Mouse (Mus musculus) midbrain, embryonic 14.5 days (tissue): ENCODE measurements around the gene BC051142. TPM values are rescaled to one million over a fixed set of nuclear protein-coding genes. Genes with fewer than 3 reads are reported as not detected.

Experiments
- ATAC-seq: fragments of 200-750 bp; cut with Nextera tagmentation; 2 replicates; pipeline ENCODE4 v1.8.0; 2017; ENCODE audit warnings: moderate number of reproducible peaks, moderate library complexity; ENCODE audit not compliant: low FRiP score, low TSS enrichment
- DNase-seq: peaks from one replicate; pipeline ENCODE4 v3.0.0-alpha.2; 2015
- H3K27ac ChIP-seq: fragments of 300-500 bp; sonication (generic); replicated peaks from 2 replicates; pipeline ENCODE4 v1.5.1; 2014; ENCODE audit warnings: mild to moderate bottlenecking, low read depth, low read length, moderate library complexity
- H3K27me3 ChIP-seq: fragments of 300-500 bp; sonication (generic); 2 replicates; pipeline ENCODE4 v1.6.1; 2014; ENCODE audit warnings: low read length, control low read depth, mixed read lengths; ENCODE audit not compliant: control insufficient read depth, insufficient read depth
- H3K36me3 ChIP-seq: fragments of 300-500 bp; sonication (generic); 2 replicates; pipeline ENCODE4 v1.6.1; 2014; ENCODE audit warnings: low read length, control low read depth; ENCODE audit not compliant: control insufficient read depth, insufficient read depth
- H3K4me1 ChIP-seq: fragments of 300-500 bp; sonication (generic); 2 replicates; pipeline ENCODE4 v1.6.1; 2014; ENCODE audit warnings: mild to moderate bottlenecking, antibody characterized with exemption, low read length, control low read depth; ENCODE audit not compliant: control insufficient read depth, insufficient read depth
- H3K4me2 ChIP-seq: fragments of 300-500 bp; sonication (generic); 2 replicates; pipeline ENCODE4 v1.6.1; 2014; ENCODE audit warnings: mild to moderate bottlenecking, low read length, moderate library complexity
- H3K4me3 ChIP-seq: fragments of 300-500 bp; sonication (generic); replicated peaks from 2 replicates; pipeline ENCODE4 v1.5.1; 2014; ENCODE audit warnings: low read depth, low read length
- H3K9ac ChIP-seq: fragments of 300-500 bp; sonication (generic); replicated peaks from 2 replicates; pipeline ENCODE4 v1.6.1; 2014; ENCODE audit warnings: mild to moderate bottlenecking, low read length, moderate library complexity
- H3K9me3 ChIP-seq: fragments of 300-500 bp; sonication (generic); 2 replicates; pipeline ENCODE4 v1.6.1; 2016; ENCODE audit warnings: low read length, control low read depth, mixed read lengths; ENCODE audit not compliant: control insufficient read depth
- WGBS: fragments of 180-500 bp; shearing (Covaris S2); extraction: QIAGEN DNeasy Blood & Tissue Kit; methylation state at CpG from one replicate; pipeline ENCODE4 v1.1.7; 2014; 5-methylcytosine and 5-hydroxymethylcytosine counted together
- polyA plus RNA-seq: library from polyadenylated mRNA; unstranded; fragments of >200 nt; fragmentation: Nextera tagmentation; extraction: Ambion mirVana; gene quantifications from 2 replicates; pipeline ENCODE4 v1.2.1, GENCODE M21; 2014

Gene BC051142
- polyA plus RNA-seq, 1 experiment from 2014 or later: 6.2 TPM

DNA sequence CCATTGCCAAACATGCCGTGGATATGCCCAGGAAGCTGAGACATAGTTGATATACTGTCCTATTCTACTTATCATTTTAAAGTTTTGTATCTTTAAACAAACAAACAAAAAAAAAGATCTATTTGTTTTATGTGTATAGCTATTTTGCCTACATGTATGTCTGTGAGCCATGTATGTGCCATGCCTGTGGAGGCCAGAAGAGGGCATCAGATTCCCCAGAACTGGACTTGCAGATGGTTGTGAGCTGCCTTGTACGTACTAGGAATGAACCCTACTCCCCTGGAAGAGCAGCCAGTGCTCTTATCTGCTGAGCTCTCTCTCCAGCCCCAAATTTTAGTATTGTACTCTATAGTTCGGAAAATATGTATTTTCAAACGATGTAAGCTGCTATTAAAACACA lies 10.1 kb upstream of the BC051142 start:
- no peak overlapping the region for H3K9ac ChIP-seq
- H3K4me1 ChIP-seq: no peaks in the 10 kb centered on the region
- no peaks in the 10 kb centered on the region for H3K9me3 ChIP-seq
- 36% methylated on average over 4 of the region's 4 CpGs for WGBS
- no peak overlapping the region for H3K4me3 ChIP-seq
- H3K4me2 ChIP-seq: no peak overlapping the region
- no peaks in the 10 kb centered on the region for H3K27me3 ChIP-seq
- DNase-seq (peak; percentile 58), ATAC-seq (no peak)
- H3K27ac ChIP-seq: no peak overlapping the region
- H3K36me3 ChIP-seq: no peaks in the 10 kb centered on the region

- H3K4me2 ChIP-seq: peak overlapping the region; percentile 67; the same call in 1 of the 2 replicates
- ATAC-seq: no peak
Measured at GRCm38 (mm10) chr17:34391507-34391906, 7.1 kb upstream of the BC051142 start.

GRCm38 (mm10) chr17:34392321-34392720 lies 6.3 kb upstream of the BC051142 start:
- no peaks in the 10 kb centered on the region for H3K4me1 ChIP-seq
- no peaks in the 10 kb centered on the region for H3K9me3 ChIP-seq
- peak overlapping the region; percentile 37; the same call in 1 of the 2 replicates for H3K9ac ChIP-seq
- no peak overlapping the region for H3K27ac ChIP-seq
- 4% methylated on average over 24 of the region's 24 CpGs for WGBS
- ATAC-seq (no peak), DNase-seq (peak; percentile 73)
- H3K36me3 ChIP-seq: no peaks in the 10 kb centered on the region
- peak overlapping the region; percentile 67 for H3K4me2 ChIP-seq
- H3K4me3 ChIP-seq: peak overlapping the region; percentile 38
- H3K27me3 ChIP-seq: no peaks in the 10 kb centered on the region

More at GRCm38 (mm10) chr17:34391507-34391906, 7.1 kb upstream of the BC051142 start:
- H3K9me3 ChIP-seq: no peaks in the 10 kb centered on the region
- H3K9ac ChIP-seq: no peak overlapping the region
- no peaks in the 10 kb centered on the region for H3K27me3 ChIP-seq
- no peaks in the 10 kb centered on the region for H3K36me3 ChIP-seq
- H3K27ac ChIP-seq: no peak overlapping the region
- no peak overlapping the region for H3K4me3 ChIP-seq
- H3K4me1 ChIP-seq: no peaks in the 10 kb centered on the region
- 73% methylated on average over 7 of the region's 7 CpGs for WGBS
- no peak for DNase-seq

DNA sequence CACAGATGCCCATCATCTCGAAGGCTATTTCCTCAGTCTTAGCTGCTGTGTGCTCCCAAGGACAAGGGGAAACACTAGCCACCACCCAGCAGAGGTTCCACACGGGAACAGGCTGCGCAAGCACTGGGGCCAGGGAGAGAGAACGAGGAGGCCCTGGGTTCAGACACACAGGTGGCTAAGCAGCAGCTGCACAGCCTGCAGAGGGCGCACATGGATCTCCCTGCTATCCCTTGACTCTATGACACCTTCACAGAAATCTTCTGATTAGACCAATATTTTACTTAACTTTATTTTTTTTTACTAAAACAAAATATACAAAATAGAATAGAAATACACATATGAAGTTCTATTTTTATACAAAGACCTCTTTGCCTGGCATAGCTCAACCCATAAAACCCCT lies 1.3 kb upstream of the BC051142 start:
- DNase-seq: no peak
- no peak for ATAC-seq
- 66% methylated on average over 5 of the region's 5 CpGs for WGBS

DNA sequence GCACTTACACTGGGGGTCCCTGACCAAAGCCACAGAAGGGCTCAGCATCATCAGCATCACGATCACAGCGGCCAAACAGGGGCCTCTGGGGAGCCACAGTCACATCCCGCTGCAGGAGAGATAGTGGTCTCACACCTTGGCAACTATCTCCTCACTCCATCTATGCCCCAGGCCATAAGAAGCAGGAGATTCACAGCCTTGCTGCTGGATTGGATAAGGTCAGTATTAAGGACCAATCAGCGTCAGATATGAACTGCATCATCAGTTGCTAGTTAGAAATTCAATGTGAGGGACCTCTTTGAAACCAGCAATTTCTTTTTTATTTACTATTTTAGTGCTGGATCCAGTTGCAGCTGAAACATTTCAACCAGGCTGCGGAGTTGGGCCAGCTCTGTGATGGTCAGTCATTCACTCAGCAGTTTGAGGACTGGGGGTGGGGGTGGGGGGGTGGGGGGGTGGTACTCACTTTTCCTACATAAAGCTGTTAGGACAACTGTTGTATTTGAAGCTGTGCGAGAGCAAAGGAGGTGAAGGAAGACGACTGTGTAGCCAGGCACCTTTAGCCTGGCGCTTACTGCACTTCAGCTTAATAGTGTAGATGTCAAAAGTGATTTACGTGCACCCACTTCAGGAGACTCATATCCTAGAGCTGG lies 436 bp upstream of the BC051142 start:
- no peaks in the 10 kb centered on the region for H3K36me3 ChIP-seq
- peak overlapping the region; percentile 65 for H3K4me2 ChIP-seq
- no peaks in the 10 kb centered on the region for H3K9me3 ChIP-seq
- H3K4me3 ChIP-seq: peak overlapping the region; percentile 58
- no peak overlapping the region for H3K9ac ChIP-seq
- H3K27ac ChIP-seq: peak overlapping the region; percentile 99
- 11% methylated on average over 9 of the region's 9 CpGs for WGBS
- peak; percentile 91 for DNase-seq
- peak; percentile 80 for ATAC-seq
- no peaks in the 10 kb centered on the region for H3K4me1 ChIP-seq
- H3K27me3 ChIP-seq: no peaks in the 10 kb centered on the region

More for the DNA sequence above, 1.3 kb upstream of the BC051142 start:
- no peaks in the 10 kb centered on the region for H3K27me3 ChIP-seq
- H3K4me2 ChIP-seq: no peak overlapping the region
- H3K4me1 ChIP-seq: no peaks in the 10 kb centered on the region
- H3K9ac ChIP-seq: no peak overlapping the region
- H3K4me3 ChIP-seq: no peak overlapping the region
- no peaks in the 10 kb centered on the region for H3K9me3 ChIP-seq
- H3K36me3 ChIP-seq: no peaks in the 10 kb centered on the region
- no peak overlapping the region for H3K27ac ChIP-seq

DNA sequence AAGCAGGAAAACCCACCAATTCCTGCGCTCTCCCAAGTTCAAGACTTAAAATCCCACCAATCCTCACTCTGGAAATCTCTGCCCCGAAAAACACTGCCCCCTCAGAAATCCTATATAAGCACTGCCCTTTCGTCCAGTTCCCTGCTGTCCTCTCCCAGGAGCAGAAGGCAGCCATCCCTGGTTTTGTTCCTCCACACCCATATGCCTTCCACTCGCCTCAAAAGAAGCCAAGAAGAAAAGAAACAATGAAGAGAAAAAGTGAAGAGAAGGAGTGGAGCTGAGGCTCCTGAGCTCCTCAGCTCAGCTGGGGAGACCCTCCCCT lies 735 bp downstream of the BC051142 start:
- no peaks in the 10 kb centered on the region for H3K9me3 ChIP-seq
- peak overlapping the region; percentile 65 for H3K4me2 ChIP-seq
- H3K36me3 ChIP-seq: no peaks in the 10 kb centered on the region
- H3K4me1 ChIP-seq: no peaks in the 10 kb centered on the region
- DNase-seq: no peak
- WGBS: 37% methylated on average over 4 of the region's 4 CpGs
- H3K4me3 ChIP-seq: peak overlapping the region; percentile 58
- H3K27ac ChIP-seq: peak overlapping the region; percentile 99
- no peak for ATAC-seq
- H3K27me3 ChIP-seq: no peaks in the 10 kb centered on the region
- H3K9ac ChIP-seq: peak overlapping the region; percentile 87

DNA sequence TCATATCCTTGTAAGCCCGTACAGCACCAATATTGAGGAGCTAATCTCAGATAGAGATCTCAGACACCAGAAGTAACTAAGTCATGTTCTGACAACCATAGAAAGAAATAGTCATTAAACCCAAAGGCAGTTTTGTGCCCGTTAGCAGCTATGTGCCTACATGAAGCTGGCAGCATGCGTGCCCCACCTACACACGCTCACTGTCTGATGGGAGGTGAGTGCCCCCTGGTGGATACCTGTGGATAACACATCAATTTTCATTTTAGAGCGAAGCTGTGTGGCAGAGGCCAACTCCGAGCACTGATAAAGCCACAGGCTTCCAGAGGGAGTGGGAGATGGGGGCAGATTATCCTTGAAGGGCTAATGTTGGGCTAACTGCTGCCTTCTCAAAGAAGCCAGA lies 12.5 kb downstream of the BC051142 start:
- H3K27me3 ChIP-seq: no peaks in the 10 kb centered on the region
- H3K27ac ChIP-seq: no peak overlapping the region
- H3K9me3 ChIP-seq: no peaks in the 10 kb centered on the region
- ATAC-seq (no peak), DNase-seq (peak; percentile 87)
- H3K36me3 ChIP-seq: no peaks in the 10 kb centered on the region
- no peak overlapping the region for H3K4me2 ChIP-seq
- H3K4me1 ChIP-seq: no peaks in the 10 kb centered on the region
- 24% methylated on average over 6 of the region's 6 CpGs for WGBS
- no peak overlapping the region for H3K9ac ChIP-seq
- no peak overlapping the region for H3K4me3 ChIP-seq

- Histone ChIP-seq H3K4me1 (no peaks in the 10 kb centered on the region), H3K4me2 (no peak overlapping the region), H3K36me3 (no peaks in the 10 kb centered on the region), H3K9ac (no peak overlapping the region), H3K27ac (no peak overlapping the region), H3K9me3 (no peaks in the 10 kb centered on the region), H3K27me3 (no peaks in the 10 kb centered on the region), H3K4me3 (no peak overlapping the region)
- DNase-seq (no peak), ATAC-seq (no peak)
- WGBS: 71% methylated on average over 7 of the region's 7 CpGs
Measured at GRCm38 (mm10) chr17:34420014-34420413, 21.4 kb downstream of the BC051142 start.

GRCm38 (mm10) chr17:34427597-34427996 lies 29.0 kb downstream of the BC051142 start:
- Histone ChIP-seq H3K27me3 (no peaks in the 10 kb centered on the region), H3K36me3 (no peaks in the 10 kb centered on the region), H3K4me1 (no peaks in the 10 kb centered on the region), H3K9ac (no peak overlapping the region), H3K27ac (no peak overlapping the region), H3K4me2 (no peak overlapping the region), H3K4me3 (no peak overlapping the region), H3K9me3 (no peaks in the 10 kb centered on the region)
- ATAC-seq (no peak), DNase-seq (no peak)
